Mouse (Mus musculus) liver, embryonic 14.5 days (tissue): ENCODE results near the gene Apobec1.

Experiments
- CTCF ChIP-seq: IDR thresholded peaks from 2 replicates; pipeline ENCODE4 v1.5.1; 2016; ENCODE audit warnings: antibody characterized with exemption, low read depth, control low read depth
- EP300 ChIP-seq: IDR thresholded peaks from 2 replicates; pipeline ENCODE4 v1.6.1; 2016; ENCODE audit warnings: antibody characterized with exemption, low read depth

DNA sequence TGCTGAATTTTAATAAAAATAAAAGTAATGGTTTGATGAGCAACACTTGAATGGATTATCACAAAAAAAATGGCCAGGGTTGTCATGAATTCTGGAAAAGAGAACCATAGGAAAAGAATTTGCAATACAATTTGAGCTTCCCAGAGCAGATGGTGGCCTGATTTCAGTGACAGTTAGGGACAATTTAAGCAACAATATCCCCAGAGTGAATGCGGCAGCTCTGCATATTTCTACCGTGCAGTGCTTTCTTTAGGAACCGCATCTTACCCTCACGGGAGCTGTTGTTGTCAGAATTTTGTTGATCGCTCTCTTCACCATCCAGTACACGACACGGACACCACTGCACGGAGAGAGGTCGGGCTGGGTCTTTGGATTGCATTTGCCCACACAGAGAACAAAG is 62.7 kb downstream of the Apobec1 start:
- no peak for TF ChIP-seq CTCF
- no peak for TF ChIP-seq EP300
